Mouse (Mus musculus): ENCODE data around the gene Gphn.

GRCm38 (mm10) chr12:78678807-78679189 lies 452.6 kb downstream of the Gphn start:
- TF ChIP-seq POLR2A (IDR thresholded peaks at IDR 0.05; ENCODE audit: extremely low read depth, insufficient read depth, low read length) (no peak), CTCF (IDR thresholded peaks at IDR 0.05; ENCODE audit: low read depth, low read length) (no peak)

All from liver, adult 2 months (tissue).